Mouse (Mus musculus): ENCODE measurements at regions not wholly inside any gene's neighbourhood (a gene's known extent, or its start where the extent isn't known, plus 50 kb on each side); places are given as distances from the start of the nearest gene placed in this dataset.

DNA sequence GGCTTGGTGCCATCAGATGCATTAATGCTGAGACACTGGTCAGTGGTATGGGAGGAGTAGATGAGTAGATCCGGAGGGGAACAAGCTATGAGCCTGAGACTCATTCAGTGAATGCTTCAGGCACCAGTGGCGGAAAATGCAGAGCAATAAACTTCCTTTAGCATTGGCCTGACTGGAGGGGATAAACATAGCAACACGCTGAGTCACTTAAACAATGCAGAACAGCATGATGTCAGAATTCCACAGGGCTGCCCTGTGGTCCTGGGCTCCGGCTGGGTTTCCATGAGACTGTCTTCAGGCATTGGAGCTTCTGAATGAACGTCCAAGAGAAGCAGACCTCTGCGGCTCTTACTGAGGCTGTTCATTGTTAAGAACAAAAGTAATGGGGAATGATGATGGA, 145.4 kb upstream of the Gm10181 start:
- peak; percentile 57 for DNase-seq (ENCODE audit: low spot score)

DNA sequence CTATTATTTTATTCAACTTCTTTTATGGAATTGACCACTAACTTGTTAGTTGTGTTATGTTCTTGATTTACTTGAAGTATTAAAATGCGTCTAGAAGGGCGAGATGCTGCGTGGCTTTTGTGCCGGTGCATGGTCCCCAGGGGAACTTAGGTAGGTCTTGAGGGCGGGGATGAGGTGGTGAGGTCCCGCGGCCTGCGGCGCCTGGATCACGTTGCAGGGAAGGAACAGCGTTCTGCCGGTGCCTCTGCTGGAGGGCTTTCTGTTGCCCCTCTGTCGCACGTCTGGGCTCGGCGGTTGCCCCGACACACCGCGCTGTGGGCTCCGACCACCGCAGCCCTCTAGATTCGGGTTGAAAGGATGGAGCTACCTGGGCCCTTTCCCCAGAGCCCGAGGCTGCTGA, 136.7 kb upstream of the Gm10181 start:
- no peak for DNase-seq (ENCODE audit: low spot score)

DNA sequence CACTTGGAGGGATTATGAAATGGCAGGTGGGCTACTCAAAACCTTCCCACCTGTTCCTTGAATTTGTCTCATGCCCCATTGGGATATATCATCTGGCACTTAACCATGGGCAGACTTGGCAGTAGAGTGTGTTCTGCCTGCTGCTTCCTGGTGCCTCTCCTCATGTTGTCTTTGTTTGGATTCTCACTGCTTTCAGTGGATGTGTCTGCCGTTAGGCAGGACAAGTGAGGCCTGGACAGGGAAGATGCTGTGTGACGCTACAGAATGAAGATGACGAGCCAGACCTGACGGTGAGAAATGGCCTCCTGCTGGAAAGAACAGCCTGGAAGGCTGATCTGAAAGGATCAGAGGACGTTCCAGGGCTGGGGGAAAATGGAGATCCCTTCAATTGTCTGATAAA, 133.6 kb upstream of the Gm10181 start:
- no peak for DNase-seq (ENCODE audit: low spot score)

DNA sequence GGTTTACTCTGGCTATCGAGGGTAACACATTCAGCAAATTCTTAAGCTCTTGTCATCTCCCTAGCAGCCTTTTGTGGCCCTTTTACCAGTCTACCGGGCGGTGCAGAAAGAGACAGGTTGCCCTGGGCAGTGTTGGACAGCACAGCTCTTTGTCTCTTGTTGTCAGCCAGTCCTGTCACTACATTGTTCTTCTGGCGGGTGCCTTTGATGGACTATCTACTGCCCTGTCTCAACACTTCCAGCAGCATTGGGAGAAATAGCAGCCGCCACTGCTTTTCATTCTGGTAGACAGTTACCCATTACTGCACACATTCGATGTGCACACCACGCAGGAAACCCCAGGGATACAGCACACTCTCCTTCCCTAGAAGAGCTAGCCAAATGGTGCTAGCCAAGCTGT, 132.7 kb upstream of the Gm10181 start:
- DNase-seq (ENCODE audit: low spot score) = no peak

DNA sequence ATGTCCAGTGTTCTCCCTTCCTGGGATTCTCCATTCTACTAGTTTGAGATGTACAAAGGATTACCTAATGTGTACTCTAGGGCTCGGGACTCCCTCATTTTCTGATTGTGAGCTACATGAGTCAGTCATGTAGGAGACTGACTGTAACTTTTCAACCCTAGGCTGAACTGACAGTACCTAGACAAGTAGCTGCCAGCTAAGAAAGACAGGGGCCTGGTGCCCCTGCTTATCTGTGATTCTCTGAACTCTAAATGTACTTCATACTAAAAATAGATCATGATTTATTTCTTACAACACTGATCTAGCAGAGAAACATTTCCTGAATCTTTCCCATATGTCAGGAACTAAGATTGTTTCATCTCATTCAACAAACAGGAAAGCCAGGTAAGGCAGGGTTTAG, 125.9 kb upstream of the Gm10181 start:
- no peak for DNase-seq (ENCODE audit: low spot score)

DNA sequence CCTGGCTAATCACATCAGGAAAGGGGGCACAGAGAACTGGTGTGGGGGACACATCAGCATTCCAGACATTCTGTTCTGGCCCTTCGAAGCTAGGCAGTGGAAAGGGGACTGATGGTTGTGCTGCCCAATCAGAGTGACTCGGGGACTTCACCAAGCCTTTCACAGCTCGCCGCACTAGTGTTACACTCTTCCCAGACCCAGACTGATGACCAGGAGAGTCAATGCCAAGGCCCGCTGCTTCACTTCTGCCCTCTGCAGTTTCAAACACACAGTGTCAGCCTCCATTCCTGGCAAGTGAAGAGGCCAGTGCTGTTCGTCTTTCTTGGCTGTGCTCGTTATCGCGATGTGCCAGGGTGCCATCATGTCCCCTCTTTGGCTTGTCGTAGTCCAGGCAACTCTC, 121.7 kb upstream of the Gm10181 start:
- DNase-seq (ENCODE audit: low spot score) = peak; percentile 66

DNA sequence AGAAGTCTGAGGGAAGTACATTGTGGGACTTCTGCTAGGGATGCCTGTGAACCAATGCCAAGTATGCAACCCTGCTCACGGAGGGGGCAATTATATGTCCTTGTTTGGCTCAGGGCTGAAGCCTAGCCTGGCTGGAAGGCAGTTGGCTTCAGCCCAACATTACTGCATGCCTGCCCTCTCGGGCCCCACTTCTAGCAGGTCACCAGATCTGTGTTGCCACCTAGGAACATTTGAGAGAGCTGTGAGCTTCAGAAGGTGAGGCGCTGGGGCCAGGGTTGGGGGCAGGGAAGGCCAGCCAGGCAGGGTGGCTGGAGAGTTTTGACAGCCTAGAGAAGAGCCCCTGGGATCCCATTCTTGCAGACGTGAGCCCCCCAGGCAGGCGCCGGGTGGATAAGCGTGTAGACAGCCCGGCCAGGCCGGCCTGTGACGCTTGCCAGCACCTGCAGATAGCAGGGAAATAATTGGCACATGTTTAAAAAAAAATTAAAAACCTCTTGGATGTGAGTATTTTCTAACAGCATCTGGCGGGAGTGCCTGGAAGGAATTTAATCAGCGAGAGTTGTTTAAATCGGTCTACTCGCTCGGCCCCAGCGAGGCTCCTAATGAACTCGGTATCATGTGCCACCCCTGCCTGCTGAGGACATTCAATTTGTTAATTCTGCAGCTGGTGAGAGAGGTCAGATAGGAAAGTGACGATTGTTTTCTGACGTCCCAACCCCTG, 115.0 kb upstream of the Gm10181 start:
- DNase-seq (ENCODE audit: low spot score) = peak; percentile 56

DNA sequence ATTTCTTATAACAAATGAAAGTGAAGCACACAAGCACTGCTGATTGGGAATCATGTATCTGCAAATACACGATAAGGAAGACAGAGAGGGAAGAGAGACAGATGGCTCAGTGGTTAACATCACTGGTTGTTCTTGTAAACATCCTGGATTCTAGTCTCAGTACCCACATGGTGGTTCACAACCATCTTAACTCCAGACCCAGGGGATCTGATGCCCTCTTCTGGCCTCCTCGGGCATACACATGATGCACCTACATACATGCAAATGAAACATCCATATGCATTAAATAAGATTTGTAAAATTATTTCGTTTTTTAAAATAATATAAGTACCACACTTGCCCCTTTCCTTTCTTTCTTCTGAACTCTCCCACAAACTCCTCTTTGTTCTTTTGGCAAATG, 106.4 kb upstream of the Gm10181 start:
- no peak for DNase-seq (ENCODE audit: low spot score)

DNA sequence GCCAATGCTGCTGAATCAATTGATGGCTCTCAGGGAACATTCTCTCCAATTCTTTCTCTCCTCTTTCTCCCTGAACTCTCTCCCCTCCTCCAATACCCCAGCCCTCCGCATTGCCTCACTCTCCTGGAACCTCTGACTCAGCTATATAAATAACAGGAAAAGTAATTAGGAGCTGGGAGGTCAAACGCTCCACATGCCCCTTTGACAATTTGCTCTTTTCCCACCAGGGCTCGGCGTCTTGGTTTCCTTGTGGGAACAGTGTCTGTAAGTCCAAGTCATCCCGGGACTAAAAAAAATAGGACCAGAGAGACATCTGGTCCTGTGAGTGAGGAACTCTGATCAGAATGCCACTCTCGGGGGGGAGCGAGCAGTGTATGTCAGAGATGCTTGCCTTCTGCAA, 94.7 kb upstream of the Gm10181 start:
- DNase-seq (ENCODE audit: low spot score) = no peak

DNA sequence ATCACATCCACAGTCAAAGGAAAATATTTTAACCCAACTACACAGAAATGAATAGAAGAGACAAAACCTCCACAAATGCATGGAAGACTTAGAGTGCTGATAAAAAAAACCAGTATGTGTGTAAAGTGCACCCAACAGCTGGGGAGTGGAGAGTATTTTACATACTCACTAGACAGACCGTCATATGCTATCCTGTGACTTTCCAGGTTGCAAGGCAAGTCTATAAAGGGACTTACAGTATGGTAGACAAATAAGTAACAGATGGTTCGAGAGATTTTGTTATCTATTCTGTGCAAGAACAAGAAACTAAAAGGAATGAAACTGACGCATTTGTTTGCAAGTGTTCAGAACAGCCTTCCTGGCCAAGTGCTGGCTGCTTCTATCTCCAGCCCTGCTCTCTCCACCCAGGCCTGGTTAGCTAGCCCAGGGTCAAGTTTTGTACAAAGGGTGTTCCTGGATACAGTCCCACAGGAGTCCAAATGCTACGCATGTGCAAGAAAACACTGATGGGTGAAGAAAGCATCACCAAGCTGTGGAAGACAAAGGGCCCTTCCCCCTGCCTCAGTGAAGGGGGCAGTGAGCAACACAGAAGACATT, 68.0 kb upstream of the Gm10181 start:
- DNase-seq (ENCODE audit: low spot score) = no peak

DNA sequence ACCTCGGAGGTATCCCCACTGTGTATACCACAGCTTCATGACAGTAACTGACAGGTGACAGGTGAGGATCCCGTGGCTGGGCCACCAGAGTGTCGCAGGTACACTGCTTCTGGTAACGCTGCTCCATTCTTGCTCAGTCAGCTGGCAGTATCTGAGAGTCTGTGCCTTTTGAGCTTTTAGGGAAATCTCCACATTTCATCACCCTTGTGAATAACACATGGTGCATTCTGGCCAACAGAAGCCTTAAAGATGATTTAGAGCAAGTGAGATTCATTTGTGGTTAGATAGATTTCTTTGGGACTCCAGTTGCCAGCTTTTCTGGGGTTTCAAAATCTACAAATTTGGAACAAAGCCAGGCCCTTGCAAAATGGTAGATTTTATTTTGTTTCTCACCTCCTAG, 66.8 kb upstream of the Gm10181 start:
- DNase-seq (ENCODE audit: low spot score) = no peak

DNA sequence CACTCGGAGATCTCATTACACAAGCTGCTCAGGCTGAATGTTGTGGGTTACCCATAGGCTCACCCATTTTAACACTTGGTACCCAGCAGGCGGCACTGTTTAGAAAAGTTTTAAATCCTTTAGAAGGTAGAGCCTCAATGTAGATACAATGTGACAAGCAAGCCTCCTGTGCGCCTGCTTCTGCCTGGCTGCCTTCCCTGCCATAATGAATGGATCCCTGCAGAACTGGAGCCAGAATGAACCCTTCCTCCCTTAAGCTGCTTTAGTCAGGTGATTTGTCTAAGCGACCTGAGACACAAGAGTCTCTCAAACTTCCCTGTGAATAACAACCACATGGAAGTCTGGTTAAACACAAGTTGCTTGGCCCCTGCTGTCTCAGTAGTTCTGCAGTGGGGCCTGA, 64.7 kb upstream of the Gm10181 start:
- DNase-seq (ENCODE audit: low spot score) = no peak

DNA sequence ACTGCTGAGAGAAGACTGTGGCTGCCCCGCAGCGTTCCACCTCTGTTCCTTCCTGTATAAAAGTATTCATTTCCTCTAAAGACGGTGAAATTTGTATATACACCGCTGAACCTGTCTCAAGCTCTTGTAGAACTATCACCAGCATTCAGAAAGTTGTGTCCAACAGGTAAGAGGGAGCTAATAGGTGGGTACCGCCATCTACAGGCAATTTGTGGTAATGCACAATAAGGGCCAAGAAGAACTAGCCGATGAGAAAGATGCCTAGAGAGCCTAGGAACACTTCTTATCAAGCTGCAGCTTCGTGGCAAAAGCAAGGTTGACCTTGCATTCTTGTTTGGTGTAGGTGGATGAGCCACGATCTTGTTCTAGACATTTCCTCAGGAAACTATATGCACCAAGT, 61.6 kb upstream of the Gm10181 start:
- peak; percentile 60 for DNase-seq (ENCODE audit: low spot score)

DNA sequence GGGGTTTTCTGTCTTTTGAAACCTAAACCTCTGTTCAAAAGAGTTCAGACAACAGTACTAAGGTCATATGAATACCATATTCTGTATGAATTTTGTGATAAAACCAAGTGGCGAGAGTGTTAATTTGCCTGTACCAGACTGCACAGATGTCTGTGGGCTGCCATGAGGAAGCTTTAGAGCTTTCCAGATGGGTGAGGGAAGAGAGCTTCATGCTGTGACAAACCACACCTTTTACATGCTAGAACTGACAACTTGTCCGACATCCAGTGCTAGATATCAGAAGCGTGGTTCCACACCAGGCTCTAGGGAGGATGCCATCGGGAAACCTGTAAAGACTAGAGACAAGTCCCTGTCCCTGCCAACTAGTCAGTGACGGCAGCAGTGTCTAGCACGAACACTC, 60.9 kb upstream of the Gm10181 start:
- DNase-seq (ENCODE audit: low spot score) = no peak

DNA sequence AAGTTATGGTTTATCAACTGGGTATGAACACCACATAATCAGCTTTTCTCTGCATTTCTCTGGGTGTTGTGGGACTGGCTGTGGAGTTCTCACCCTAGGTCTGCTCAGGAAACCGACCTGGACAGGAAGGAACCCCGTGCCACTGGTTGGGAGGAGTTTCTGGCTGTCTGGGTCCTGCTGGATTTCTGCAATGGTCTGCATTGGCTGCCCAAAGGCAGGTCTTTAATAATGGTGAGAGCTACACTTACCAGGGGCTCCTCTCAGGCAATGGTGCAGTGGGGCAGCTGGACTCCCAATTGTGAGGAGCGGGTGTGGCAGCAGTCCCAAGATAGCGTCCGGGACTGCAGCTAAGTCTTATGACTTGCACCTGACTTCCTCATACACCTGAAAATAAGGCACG, 57.8 kb upstream of the Gm10181 start:
- no peak for DNase-seq (ENCODE audit: low spot score)
